Mouse (Mus musculus): ENCODE data around the gene Tmem200b. TPM values are rescaled to one million over a fixed set of nuclear protein-coding genes. Genes with fewer than 3 reads are reported as not detected.

Gene Tmem200b
- polyA plus RNA-seq, 1 experiment from 2014 or later, result 1.3 TPM

Other genes with a start within 250 kb of the Tmem200b start
- gene Ptpru, start 83.5 kb upstream of the Tmem200b start, polyA plus RNA-seq (2016; fragmentation: Nextera tagmentation; extraction: Ambion mirVana), result 2.7 and 2.8 TPM in 2 replicates
- gene Mecr, start 78.3 kb upstream of the Tmem200b start, polyA plus RNA-seq (2016; fragmentation: Nextera tagmentation; extraction: Ambion mirVana), result 44.4 and 49.4 TPM in 2 replicates
- gene Srsf4, start 48.2 kb upstream of the Tmem200b start, polyA plus RNA-seq (2016; fragmentation: Nextera tagmentation; extraction: Ambion mirVana), result 94.9 and 97.5 TPM in 2 replicates
- 0.42 and 0.45 TPM in 2 replicates for gene Gm10300, start 152.9 kb downstream of the Tmem200b start, polyA plus RNA-seq (2016; fragmentation: Nextera tagmentation; extraction: Ambion mirVana)
- gene Epb41, start 153.6 kb downstream of the Tmem200b start, polyA plus RNA-seq (2016; fragmentation: Nextera tagmentation; extraction: Ambion mirVana), result 177 and 187 TPM in 2 replicates
- 0.24 and 0.39 TPM in 2 replicates for gene Oprd1, start 222.7 kb downstream of the Tmem200b start, polyA plus RNA-seq (2016; fragmentation: Nextera tagmentation; extraction: Ambion mirVana)